Mouse (Mus musculus) olfactory bulb, adult 2 months (tissue): ENCODE results near the gene Adcy2. TPM values are rescaled to one million over a fixed set of nuclear protein-coding genes. Genes with fewer than 3 reads are reported as not detected.

ENCODE experiments used
- H3K27ac ChIP-seq: fragments of 200-500 bp; 2 replicates; pipeline ENCODE4 v1.5.1; 2012; ENCODE audit warnings: low read depth, low read length; ENCODE audit not compliant: insufficient read depth
- H3K4me1 ChIP-seq: fragments of 200-500 bp; 2 replicates; pipeline ENCODE4 v1.6.1; 2012; ENCODE audit warnings: low read length; ENCODE audit not compliant: control insufficient read depth, insufficient read depth
- H3K4me3 ChIP-seq: fragments of 200-500 bp; 2 replicates; pipeline ENCODE4 v1.5.1; 2012; ENCODE audit warnings: mild to moderate bottlenecking, low read depth, low read length, moderate library complexity; ENCODE audit not compliant: insufficient read depth
- CTCF ChIP-seq: fragments of 200-500 bp; IDR thresholded peaks from 2 replicates; pipeline ENCODE4 v1.5.1; 2012; ENCODE audit warnings: low read depth, mild to moderate bottlenecking, low read length, moderate library complexity; ENCODE audit not compliant: insufficient read depth
- POLR2A ChIP-seq: fragments of 200-500 bp; IDR thresholded peaks from 2 replicates; pipeline ENCODE4 v1.6.1; 2012; ENCODE audit warnings: mild to moderate bottlenecking, low read depth, low read length, moderate library complexity; ENCODE audit not compliant: insufficient read depth
- WGBS: fragments of 180-500 bp; shearing (Covaris S2); methylation state at CpG from one replicate; pipeline ENCODE4 v1.1.7; 2018; 5-methylcytosine and 5-hydroxymethylcytosine counted together
- polyA plus RNA-seq: library from polyadenylated mRNA; stranded (reverse); fragments of >200 nt; gene quantifications from 2 replicates; pipeline ENCODE4 v1.2.4, GENCODE M21; 2012; ENCODE audit warnings: low replicate concordance; ENCODE audit not compliant: missing spikeins, insufficient read depth, insufficient read length

Adcy2 gene
- polyA plus RNA-seq, 1 experiment = not detected

GRCm38 (mm10) chr13:68572966-68573913 is 426.1 kb downstream of the Adcy2 start:
- 50% methylated on average over 10 of the region's 10 CpGs for WGBS
- no peak for TF ChIP-seq CTCF
- TF ChIP-seq POLR2A = no peak
- Histone ChIP-seq H3K4me1 (peaks cover 11% of the 10 kb centered on the region), H3K27ac (no peak overlapping the region; the same call in 1 of the 2 replicates), H3K4me3 (no peak overlapping the region)

- Histone ChIP-seq H3K4me3 (no peak overlapping the region), H3K4me1 (peaks cover 16% of the 10 kb centered on the region), H3K27ac (no peak overlapping the region)
- WGBS = 89% methylated on average over 19 of the region's 19 CpGs
- no peak for TF ChIP-seq POLR2A
- TF ChIP-seq CTCF = no peak
Measured at GRCm38 (mm10) chr13:68572247-68572646, 427.1 kb downstream of the Adcy2 start.
